Mouse (Mus musculus): ENCODE measurements around the gene Gpsm1.
"Not testable (repeated sequence)": the region's sequence is repeated elsewhere in the genome, so short reads cannot be mapped to it uniquely, and the experiment has no call there.

Gene Gpsm1

GRCm38 (mm10) chr2:26380131-26380771 lies 64.9 kb downstream of the Gpsm1 start, which contains the start of gene Snapc4:
Snapc4 (minus strand) TSS chr2:26380653.
- peak; percentile 58 for DNase-seq (ENCODE audit: low spot score)

DNA sequence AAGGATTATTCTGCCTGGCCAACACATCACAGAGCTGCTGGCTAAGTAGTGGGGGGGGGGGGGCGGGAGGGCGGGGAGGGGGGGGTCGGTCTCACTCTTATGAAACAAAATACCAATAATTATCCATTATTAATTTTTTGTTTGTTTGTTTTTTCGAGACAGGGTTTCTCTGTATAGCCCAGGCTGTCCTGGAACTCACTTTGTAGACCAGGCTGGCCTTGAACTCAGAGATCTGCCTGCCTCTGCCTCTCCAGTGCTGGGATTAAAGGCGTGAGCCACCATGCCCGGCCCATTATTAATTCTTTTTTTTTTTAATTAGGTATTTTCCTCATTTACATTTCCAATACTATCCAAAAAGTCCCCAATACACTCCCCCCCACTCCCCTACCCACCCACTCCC lies 65.6 kb downstream of the Gpsm1 start:
- DNase-seq (ENCODE audit: low spot score): not testable (repeated sequence)

DNA sequence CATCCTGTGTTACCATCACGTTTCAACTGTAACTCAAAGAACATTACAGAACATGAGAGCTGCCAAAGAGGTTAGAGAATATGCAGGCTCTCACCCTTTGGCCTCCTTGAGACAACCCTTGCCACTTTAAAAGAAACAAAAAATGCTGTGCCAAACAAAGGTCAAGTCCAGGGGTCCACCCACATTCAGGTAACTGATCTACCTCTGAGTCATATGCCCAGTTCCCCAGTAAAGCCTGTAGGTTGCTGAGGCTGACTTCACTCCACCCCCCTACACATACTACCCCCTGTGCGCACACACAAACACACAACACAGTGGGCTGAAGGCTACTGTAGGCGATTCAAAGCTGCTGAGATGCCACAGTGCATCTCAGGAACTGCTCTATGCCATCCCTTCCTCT lies 72.4 kb downstream of the Gpsm1 start:
- DNase-seq (ENCODE audit: low spot score): no peak

- no peak for DNase-seq (ENCODE audit: low spot score)
Observed at GRCm38 (mm10) chr2:26388682-26389153, 73.4 kb downstream of the Gpsm1 start.

DNA sequence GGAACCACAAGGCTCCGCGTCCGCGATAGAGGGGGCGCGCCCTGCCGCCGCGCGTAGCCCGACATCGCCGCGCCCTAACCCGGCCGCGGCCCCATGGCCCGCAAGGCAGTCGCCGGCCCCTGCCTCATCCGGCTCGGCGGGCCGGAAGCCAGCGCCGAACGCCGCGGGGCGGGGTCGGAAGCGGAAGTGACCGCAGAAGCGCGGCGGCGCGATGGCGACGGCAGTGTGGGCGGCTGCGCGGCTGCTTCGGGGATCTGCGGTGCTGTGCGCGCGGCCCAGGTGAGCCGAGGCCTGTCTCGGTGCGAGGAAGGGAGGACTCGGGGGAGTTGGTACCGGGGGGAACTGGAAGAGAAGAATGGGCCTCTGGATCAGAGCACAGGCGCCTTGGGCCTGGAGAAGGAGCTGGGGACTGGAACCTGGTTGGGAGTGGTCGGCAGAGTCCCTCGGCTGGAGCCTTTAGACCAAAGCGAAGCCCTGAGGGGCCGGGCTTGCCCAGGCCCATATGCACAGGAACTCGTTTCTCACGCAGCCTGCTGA lies 73.9 kb downstream of the Gpsm1 start, which contains the start of the genes Entr1 and Pmpca:
Entr1 (minus strand) TSS at position 163 of the 537 bp plus-strand sequence.
Pmpca (plus strand) TSS at position 186 of the 537 bp plus-strand sequence.
- DNase-seq (ENCODE audit: low spot score): peak; percentile 66

DNA sequence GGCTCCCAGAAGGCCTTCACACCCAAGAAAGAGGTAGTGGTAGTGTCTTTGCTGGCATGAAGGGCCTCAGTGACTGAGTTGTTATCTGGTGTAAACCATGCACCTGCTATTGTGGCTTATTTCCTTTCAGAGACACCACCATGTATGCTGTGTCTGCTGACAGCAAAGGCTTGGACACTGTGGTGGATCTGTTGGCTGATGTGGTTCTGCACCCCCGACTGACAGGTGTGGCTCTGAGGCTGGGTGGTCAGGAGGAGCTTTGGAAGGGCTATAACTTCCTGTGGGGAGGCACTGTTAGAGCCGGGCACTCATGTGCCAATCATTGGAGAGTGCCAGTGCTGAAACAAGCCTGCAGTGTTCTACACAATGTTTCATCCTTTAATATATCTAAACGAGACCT lies 75.6 kb downstream of the Gpsm1 start:
- DNase-seq (ENCODE audit: low spot score): no peak

- no peak for DNase-seq (ENCODE audit: low spot score)
Observed at GRCm38 (mm10) chr2:26391617-26392016, 76.3 kb downstream of the Gpsm1 start.

All from ovary, postnatal 10 days (tissue).